Mouse (Mus musculus): ENCODE measurements at regions not wholly inside any gene's neighbourhood (a gene's known extent, or its start where the extent isn't known, plus 50 kb on each side); places are given as distances from the start of the nearest gene placed in this dataset.

GRCm38 (mm10) chr19:52565401-52565800, 301.3 kb downstream of the Ins1 start:
- no peak for DNase-seq (ENCODE audit: low spot score in 2 of 2)

- DNase-seq (ENCODE audit: low spot score in 2 of 2), result no peak
These were observed 270.7 kb downstream of the Ins1 start for GRCm38 (mm10) chr19:52534758-52535157.

GRCm38 (mm10) chr19:52525509-52525908, 261.4 kb downstream of the Ins1 start:
- no peak for DNase-seq (ENCODE audit: low spot score in 2 of 2)

GRCm38 (mm10) chr19:52503331-52503730, 239.2 kb downstream of the Ins1 start:
- DNase-seq (ENCODE audit: low spot score in 2 of 2), result no peak

Data from left cerebral cortex, adult 8-10 months (tissue).